Mouse (Mus musculus) left cerebral cortex, postnatal 14 days (tissue): Measurements from ENCODE around the gene Dusp5. TPM values are rescaled to one million over a fixed set of nuclear protein-coding genes. Genes with fewer than 3 reads are reported as not detected.
"Not testable (repeated sequence)": the region's sequence is repeated elsewhere in the genome, so short reads cannot be mapped to it uniquely, and the experiment has no call there.

Source experiments
- DNase-seq, 2 experiments: peaks; one replicate each; pipeline ENCODE4 v3.0.0; 2021 to 2022; ENCODE audit warnings: low spot score in 2 of 2, mixed read lengths in 1 of 2
- intact Hi-C: fragments of 180-260 bp; cut with DNase I; formaldehyde crosslinking; loops from one replicate; pipeline ENCODE4 v1.15.1; 2025
- long read RNA-seq, 2 experiments: library from polyadenylated mRNA; stranded (forward); transcript quantifications; one replicate each; pipeline ENCODE4 v2.0.0; 2021
- total RNA-seq, 2 experiments: library from RNA; stranded (reverse); gene quantifications; 2 replicates each; pipeline ENCODE4 v1.2.3; 2021

Gene Dusp5
- 10 to 100 TPM in 1 of 2 experiments, 1 to 10 TPM in 1; 9.1 to 10.6 TPM for total RNA-seq
- long read RNA-seq, experiment 1, transcript Dusp5-201 (4 exons, 2,473 nt): major isoform, 9 of 12 reads
- long read RNA-seq, experiment 1, partial matches to known transcripts: 2 of 12 reads
- long read RNA-seq, experiment 1, other reads (novel, unspliced or antisense): 1 of 12 reads
- long read RNA-seq, experiment 2, transcript Dusp5-201 (4 exons, 2,473 nt): major isoform, 16 of 17 reads
- long read RNA-seq, experiment 2, partial matches to known transcripts: 0 of 17 reads
- long read RNA-seq, experiment 2, other reads (novel, unspliced or antisense): 1 of 17 reads

GRCm38 (mm10) chr19:53528752-53529454 lies at the start of gene Dusp5:
TSS of gene Dusp5 (plus strand) at chr19:53529109.
- intact Hi-C loops: loop anchor here (5.0 kb wide), 1 partner anchor 102 kb away; no protein-coding TSS in a partner anchor
- peak; percentile 95 to 98 for DNase-seq

GRCm38 (mm10) chr19:53479590-53479989 lies 49.3 kb upstream of the Dusp5 start:
- intact Hi-C loops: no loop called here
- DNase-seq: no peak

- no peak for DNase-seq
- intact Hi-C loops: no loop called here
Observed at GRCm38 (mm10) chr19:53482093-53482492, 46.8 kb upstream of the Dusp5 start.

- intact Hi-C loops: no loop called here
Observed at GRCm38 (mm10) chr19:53482527-53482926, 46.4 kb upstream of the Dusp5 start.

GRCm38 (mm10) chr19:53483984-53484383 lies 44.9 kb upstream of the Dusp5 start:
- intact Hi-C loops: no loop called here
- no peak for DNase-seq

More at GRCm38 (mm10) chr19:53482527-53482926, 46.4 kb upstream of the Dusp5 start:
- DNase-seq: no peak

- no peak for DNase-seq
- intact Hi-C loops: no loop called here
Observed at GRCm38 (mm10) chr19:53484918-53485317, 44.0 kb upstream of the Dusp5 start.

GRCm38 (mm10) chr19:53489187-53489586 lies 39.7 kb upstream of the Dusp5 start:
- intact Hi-C loops: no loop called here

GRCm38 (mm10) chr19:53489910-53490309 lies 39.0 kb upstream of the Dusp5 start:
- intact Hi-C loops: no loop called here
- DNase-seq: no peak

More at GRCm38 (mm10) chr19:53489187-53489586, 39.7 kb upstream of the Dusp5 start:
- no peak for DNase-seq

- no peak for DNase-seq
- intact Hi-C loops: no loop called here
Observed at GRCm38 (mm10) chr19:53490898-53491297, 38.0 kb upstream of the Dusp5 start.

GRCm38 (mm10) chr19:53492528-53492927 lies 36.4 kb upstream of the Dusp5 start:
- intact Hi-C loops: no loop called here
- DNase-seq: no peak

- no peak for DNase-seq
- intact Hi-C loops: no loop called here
Observed at GRCm38 (mm10) chr19:53493866-53494265, 35.0 kb upstream of the Dusp5 start.

- DNase-seq: no peak
- intact Hi-C loops: no loop called here
Observed at GRCm38 (mm10) chr19:53497910-53498309, 31.0 kb upstream of the Dusp5 start.

- intact Hi-C loops: no loop called here
- DNase-seq: no peak
Observed at GRCm38 (mm10) chr19:53499049-53499448, 29.9 kb upstream of the Dusp5 start.

- DNase-seq: no peak
- intact Hi-C loops: no loop called here
Observed at GRCm38 (mm10) chr19:53499451-53499940, 29.4 kb upstream of the Dusp5 start.

- peak in 1 of 2 experiments; percentile 22 for DNase-seq
- intact Hi-C loops: no loop called here
Observed at GRCm38 (mm10) chr19:53500298-53501006, 28.5 kb upstream of the Dusp5 start.

- intact Hi-C loops, DNase-seq: not testable (repeated sequence)
Observed at GRCm38 (mm10) chr19:53501239-53501638, 27.7 kb upstream of the Dusp5 start.

GRCm38 (mm10) chr19:53501765-53502164 lies 27.1 kb upstream of the Dusp5 start:
- intact Hi-C loops: no loop called here
- no peak for DNase-seq

- intact Hi-C loops: no loop called here
Observed at GRCm38 (mm10) chr19:53502891-53503371, 26.0 kb upstream of the Dusp5 start.

GRCm38 (mm10) chr19:53504181-53504580 lies 24.7 kb upstream of the Dusp5 start:
- intact Hi-C loops: no loop called here
- DNase-seq: no peak

More at GRCm38 (mm10) chr19:53502891-53503371, 26.0 kb upstream of the Dusp5 start:
- peak; percentile 49 to 70 for DNase-seq

GRCm38 (mm10) chr19:53505728-53506127 lies 23.2 kb upstream of the Dusp5 start:
- no peak for DNase-seq
- intact Hi-C loops: no loop called here
